Mouse (Mus musculus): ENCODE measurements at regions not wholly inside any gene's neighbourhood (a gene's known extent, or its start where the extent isn't known, plus 50 kb on each side); places are given as distances from the start of the nearest gene placed in this dataset.
A peak's percentile ranks its signal among the peaks of the same experiment; 100 is the strongest.
"Not testable (repeated sequence)": the region's sequence is repeated elsewhere in the genome, so short reads cannot be mapped to it uniquely, and the experiment has no call there.

GRCm38 (mm10) chr7:52732161-52732560 is 716.6 kb upstream of the 1700015G11Rik start:
- DNase-seq, result not testable (repeated sequence)

GRCm38 (mm10) chr7:52726236-52726905 is 710.8 kb upstream of the 1700015G11Rik start:
- no peak for DNase-seq

GRCm38 (mm10) chr7:52702464-52703145 is 687.1 kb upstream of the 1700015G11Rik start:
- DNase-seq, result peak; percentile 26 to 35

GRCm38 (mm10) chr7:52668341-52668740 is 652.8 kb upstream of the 1700015G11Rik start:
- DNase-seq, result peak; percentile 16 to 37

Data from cerebellum, postnatal 14 days (tissue).